Mouse (Mus musculus) heart, adult 2 months (tissue): Measurements from ENCODE around the gene Adgrl4.

ENCODE experiments used
- EP300 ChIP-seq: fragments of 200-500 bp; IDR thresholded peaks from 2 replicates; pipeline ENCODE4 v1.6.1; 2011; ENCODE audit warnings: low read depth, low read length, control low read depth; ENCODE audit not compliant: insufficient read depth
- POLR2A ChIP-seq: fragments of 200-500 bp; IDR thresholded peaks from 2 replicates; pipeline ENCODE4 v1.6.1; 2011; ENCODE audit warnings: mild to moderate bottlenecking, low read depth, low read length, control low read depth; ENCODE audit not compliant: insufficient read depth

GRCm38 (mm10) chr3:151430106-151430505, 7.6 kb upstream of the Adgrl4 start:
- no peak for TF ChIP-seq EP300
- no peak for TF ChIP-seq POLR2A
